Mouse (Mus musculus) liver, embryonic 11.5 days (tissue): ENCODE measurements around the gene Tnr. TPM values are rescaled to one million over a fixed set of nuclear protein-coding genes. Genes with fewer than 3 reads are reported as not detected.

Source experiments
- ATAC-seq: fragments of 200-750 bp; cut with Nextera tagmentation; replicated peaks from 2 replicates; pipeline ENCODE4 v1.8.0; 2017; ENCODE audit warnings: moderate number of reproducible peaks, mild to moderate bottlenecking, moderate TSS enrichment, moderate library complexity; ENCODE audit not compliant: low FRiP score
- DNase-seq: peaks from one replicate; pipeline ENCODE4 v3.0.0-alpha.2; 2017; ENCODE audit warnings: low spot score
- H3K27ac ChIP-seq: fragments of 300-500 bp; sonication (generic); 2 replicates; pipeline ENCODE4 v1.5.1; 2014; ENCODE audit warnings: mild to moderate bottlenecking, low read depth, low read length, control low read depth
- H3K27me3 ChIP-seq: fragments of 300-500 bp; sonication (generic); replicated peaks from 2 replicates; pipeline ENCODE4 v1.6.1; 2014; ENCODE audit warnings: low read length, mixed read lengths; ENCODE audit not compliant: control insufficient read depth, insufficient read depth
- H3K36me3 ChIP-seq: fragments of 300-500 bp; sonication (generic); 2 replicates; pipeline ENCODE4 v1.6.1; 2014; ENCODE audit warnings: mild to moderate bottlenecking, low read length, moderate library complexity, mixed read lengths; ENCODE audit not compliant: control insufficient read depth, insufficient read depth
- H3K4me1 ChIP-seq: fragments of 300-500 bp; sonication (generic); replicated peaks from 2 replicates; pipeline ENCODE4 v1.6.1; 2014; ENCODE audit warnings: low read length, mixed read lengths; ENCODE audit not compliant: control insufficient read depth, insufficient read depth
- H3K4me2 ChIP-seq: fragments of 300-500 bp; sonication (generic); 2 replicates; pipeline ENCODE4 v1.6.1; 2014; ENCODE audit warnings: mild to moderate bottlenecking, control low read depth, moderate library complexity
- H3K4me3 ChIP-seq: fragments of 300-500 bp; sonication (generic); 2 replicates; pipeline ENCODE4 v1.5.1; 2014; ENCODE audit warnings: low read depth, low read length, control low read depth
- H3K9ac ChIP-seq: fragments of 300-500 bp; sonication (generic); 2 replicates; pipeline ENCODE4 v1.6.1; 2014; ENCODE audit warnings: low read depth, low read length, control low read depth
- H3K9me3 ChIP-seq: fragments of 300-500 bp; sonication (generic); 2 replicates; pipeline ENCODE4 v1.6.1; 2016; ENCODE audit warnings: low read length, inconsistent platforms, mixed read lengths; ENCODE audit not compliant: control insufficient read depth
- WGBS: fragments of 180-500 bp; shearing (Covaris S2); extraction: QIAGEN DNeasy Blood & Tissue Kit; methylation state at CpG from one replicate; pipeline ENCODE4 v1.1.7; 2014; 5-methylcytosine and 5-hydroxymethylcytosine counted together
- polyA plus RNA-seq: library from polyadenylated mRNA; unstranded; fragments of >200 nt; fragmentation: Nextera tagmentation; extraction: Ambion mirVana; gene quantifications from 2 replicates; pipeline ENCODE4 v1.2.1, GENCODE M21; 2014

The Tnr gene
- 0.13 and 0.58 TPM in 2 replicates for polyA plus RNA-seq

GRCm38 (mm10) chr1:159523578-159523977, at the start of gene Tnr:
Tnr (plus strand) TSS chr1:159523769.
- Histone ChIP-seq H3K9me3 (no peaks in the 10 kb centered on the region), H3K36me3 (no peaks in the 10 kb centered on the region), H3K27me3 (peaks cover 2% of the 10 kb centered on the region; the same call in 1 of the 2 replicates), H3K27ac (no peak within 1 kb of the TSS), H3K4me1 (no peaks in the 10 kb centered on the region), H3K4me2 (no peak within 1 kb of the TSS), H3K9ac (no peak within 1 kb of the TSS), H3K4me3 (no peak within 1 kb of the TSS)
- DNase-seq, result no peak
- ATAC-seq, result no peak
- 2% methylated on average over 8 of the region's 8 CpGs for WGBS

- ATAC-seq, result no peak
- H3K27me3 ChIP-seq, result no peaks in the 10 kb centered on the region
- 67% methylated on average over 4 of the region's 4 CpGs for WGBS
Observed at GRCm38 (mm10) chr1:159489853-159490435, 33.6 kb upstream of the Tnr start.

DNA sequence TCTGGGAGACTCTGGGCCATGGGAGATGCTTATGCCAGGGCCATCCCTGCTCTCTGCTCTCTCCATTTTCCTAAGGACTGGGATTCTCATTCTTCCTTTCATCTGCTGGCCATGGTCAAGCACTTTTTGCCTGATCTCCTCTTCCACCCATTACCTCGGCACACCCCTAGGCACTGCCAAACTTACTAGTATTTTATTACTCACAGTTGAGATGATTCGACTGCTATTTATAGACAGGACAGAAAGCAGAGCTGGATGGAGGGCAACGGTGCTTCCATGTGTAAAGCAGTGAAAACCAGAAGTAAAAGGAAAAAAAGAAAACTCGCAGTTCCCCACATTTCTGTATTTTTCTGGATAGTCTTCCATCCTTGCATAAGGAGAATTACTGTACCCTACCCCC, 31.0 kb upstream of the Tnr start:
- no peaks in the 10 kb centered on the region for H3K4me1 ChIP-seq
- 77% methylated on average over 4 of the region's 4 CpGs for WGBS
- H3K27me3 ChIP-seq, result no peaks in the 10 kb centered on the region
- no peak overlapping the region for H3K9ac ChIP-seq
- no peak overlapping the region for H3K4me3 ChIP-seq
- H3K27ac ChIP-seq, result no peak overlapping the region
- no peak for ATAC-seq
- H3K9me3 ChIP-seq, result no peaks in the 10 kb centered on the region
- H3K36me3 ChIP-seq, result no peaks in the 10 kb centered on the region
- no peak for DNase-seq
- H3K4me2 ChIP-seq, result no peak overlapping the region

More at GRCm38 (mm10) chr1:159489853-159490435, 33.6 kb upstream of the Tnr start:
- Histone ChIP-seq H3K4me1 (no peaks in the 10 kb centered on the region), H3K4me2 (no peak overlapping the region), H3K36me3 (no peaks in the 10 kb centered on the region), H3K9me3 (no peaks in the 10 kb centered on the region), H3K9ac (no peak overlapping the region), H3K4me3 (no peak overlapping the region), H3K27ac (no peak overlapping the region)
- DNase-seq, result no peak

DNA sequence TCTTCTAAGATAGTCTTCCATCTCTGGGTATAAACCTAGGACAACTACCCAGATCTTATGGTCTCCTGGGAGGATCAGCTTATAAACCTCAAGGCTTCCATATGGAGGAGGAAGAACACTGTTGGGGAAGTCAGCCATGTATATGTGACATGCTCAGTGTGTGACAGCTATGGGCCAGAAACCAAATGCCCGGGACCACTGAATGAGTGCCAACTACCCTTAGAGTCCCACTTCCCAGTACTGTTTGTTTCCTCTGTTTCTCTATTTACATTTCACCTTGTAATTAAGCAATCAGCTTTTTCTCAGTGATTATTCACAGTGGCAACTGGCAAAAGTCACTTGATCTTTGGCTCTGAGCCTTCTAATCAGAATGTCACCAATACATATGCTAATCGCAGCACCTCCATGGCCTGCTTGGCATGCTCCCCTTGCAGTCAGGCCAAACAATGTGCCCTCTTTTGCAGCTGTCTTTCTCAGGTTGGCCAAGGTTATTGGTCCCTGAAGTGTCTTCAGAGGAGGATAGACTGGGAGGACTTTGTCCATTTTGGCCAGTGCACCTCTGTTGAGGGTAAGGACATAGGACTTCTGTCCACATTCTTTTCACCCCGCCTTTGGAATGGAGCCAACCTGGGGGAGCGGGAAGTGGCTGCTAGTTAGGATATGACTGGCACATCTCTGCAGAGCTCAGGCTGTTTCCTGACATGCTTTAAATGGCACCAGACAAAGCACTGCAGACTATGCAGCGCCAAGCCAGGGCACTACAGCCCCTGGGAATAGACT, 29.7 kb upstream of the Tnr start:
- 78% methylated on average over 5 of the region's 5 CpGs for WGBS
- H3K27ac ChIP-seq, result no peak overlapping the region
- no peak overlapping the region for H3K9ac ChIP-seq
- H3K4me1 ChIP-seq, result no peaks in the 10 kb centered on the region
- ATAC-seq, result no peak
- no peaks in the 10 kb centered on the region for H3K9me3 ChIP-seq
- no peak overlapping the region for H3K4me3 ChIP-seq
- H3K27me3 ChIP-seq, result no peaks in the 10 kb centered on the region
- no peak overlapping the region for H3K4me2 ChIP-seq
- H3K36me3 ChIP-seq, result no peaks in the 10 kb centered on the region
- no peak for DNase-seq

- no peak overlapping the region for H3K4me3 ChIP-seq
Observed at GRCm38 (mm10) chr1:159498236-159498635, 25.3 kb upstream of the Tnr start.

GRCm38 (mm10) chr1:159499806-159500460, 23.6 kb upstream of the Tnr start:
- no peak overlapping the region for H3K9ac ChIP-seq
- H3K9me3 ChIP-seq, result no peaks in the 10 kb centered on the region
- WGBS, result 76% methylated on average over 4 of the region's 4 CpGs
- ATAC-seq (no peak), DNase-seq (no peak)
- H3K27me3 ChIP-seq, result no peaks in the 10 kb centered on the region
- H3K27ac ChIP-seq, result no peak overlapping the region
- no peaks in the 10 kb centered on the region for H3K36me3 ChIP-seq
- no peak overlapping the region for H3K4me3 ChIP-seq
- no peaks in the 10 kb centered on the region for H3K4me1 ChIP-seq
- no peak overlapping the region for H3K4me2 ChIP-seq

More at GRCm38 (mm10) chr1:159498236-159498635, 25.3 kb upstream of the Tnr start:
- no peak overlapping the region for H3K4me2 ChIP-seq
- ATAC-seq, result no peak
- no peaks in the 10 kb centered on the region for H3K4me1 ChIP-seq
- H3K27me3 ChIP-seq, result no peaks in the 10 kb centered on the region
- H3K9ac ChIP-seq, result no peak overlapping the region
- DNase-seq, result no peak
- 82% methylated on average over 2 of the region's 2 CpGs for WGBS
- H3K9me3 ChIP-seq, result no peaks in the 10 kb centered on the region
- H3K27ac ChIP-seq, result no peak overlapping the region
- no peaks in the 10 kb centered on the region for H3K36me3 ChIP-seq

- no peak overlapping the region for H3K27ac ChIP-seq
- H3K9ac ChIP-seq, result no peak overlapping the region
Observed at GRCm38 (mm10) chr1:159501911-159502310, 21.7 kb upstream of the Tnr start.

DNA sequence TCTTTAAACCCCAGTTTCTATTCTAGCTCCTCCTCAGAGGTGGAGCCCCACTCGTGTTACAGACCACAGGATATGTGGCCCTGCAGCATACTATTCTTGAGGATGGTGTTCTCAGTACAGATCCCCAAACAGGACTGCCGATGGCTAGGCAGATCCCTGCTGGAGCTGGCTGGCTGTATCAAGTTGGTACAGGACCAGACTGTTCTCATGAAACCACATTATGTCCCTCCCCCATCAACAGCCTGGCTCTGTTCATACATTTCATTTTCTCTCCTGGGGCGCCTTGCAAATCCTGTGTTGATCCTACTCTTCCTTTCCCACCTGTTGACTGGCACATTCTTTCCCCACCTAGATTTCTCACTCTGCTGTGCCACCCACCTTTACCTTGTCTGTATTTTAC, 12.9 kb upstream of the Tnr start:
- Histone ChIP-seq H3K9ac (no peak overlapping the region), H3K9me3 (no peaks in the 10 kb centered on the region), H3K27ac (no peak overlapping the region), H3K4me2 (no peak overlapping the region), H3K27me3 (no peaks in the 10 kb centered on the region), H3K36me3 (no peaks in the 10 kb centered on the region), H3K4me3 (no peak overlapping the region), H3K4me1 (no peaks in the 10 kb centered on the region)
- WGBS, result 61% methylated on average over 3 of the region's 3 CpGs
- no peak for DNase-seq
- no peak for ATAC-seq

More at GRCm38 (mm10) chr1:159501911-159502310, 21.7 kb upstream of the Tnr start:
- H3K27me3 ChIP-seq, result no peaks in the 10 kb centered on the region
- 68% methylated on average over 4 of the region's 4 CpGs for WGBS
- ATAC-seq, result no peak
- no peaks in the 10 kb centered on the region for H3K4me1 ChIP-seq
- no peaks in the 10 kb centered on the region for H3K9me3 ChIP-seq
- H3K4me2 ChIP-seq, result no peak overlapping the region
- no peak overlapping the region for H3K4me3 ChIP-seq
- no peak for DNase-seq
- H3K36me3 ChIP-seq, result no peaks in the 10 kb centered on the region
